Mouse (Mus musculus) cerebellum, adult 2 months (tissue): ENCODE results near the gene Rassf3.

Source experiments
- CTCF ChIP-seq: fragments of 200-500 bp; IDR thresholded peaks from 2 replicates; pipeline ENCODE4 v1.5.1; 2011; ENCODE audit warnings: low read depth, mild to moderate bottlenecking, control low read depth, low read length, moderate library complexity, borderline replicate concordance; ENCODE audit not compliant: insufficient read depth
- POLR2A ChIP-seq: fragments of 200-500 bp; IDR thresholded peaks from 2 replicates; pipeline ENCODE4 v1.6.1; 2011; ENCODE audit warnings: low read length, control low read depth, borderline replicate concordance; ENCODE audit not compliant: insufficient read depth

DNA sequence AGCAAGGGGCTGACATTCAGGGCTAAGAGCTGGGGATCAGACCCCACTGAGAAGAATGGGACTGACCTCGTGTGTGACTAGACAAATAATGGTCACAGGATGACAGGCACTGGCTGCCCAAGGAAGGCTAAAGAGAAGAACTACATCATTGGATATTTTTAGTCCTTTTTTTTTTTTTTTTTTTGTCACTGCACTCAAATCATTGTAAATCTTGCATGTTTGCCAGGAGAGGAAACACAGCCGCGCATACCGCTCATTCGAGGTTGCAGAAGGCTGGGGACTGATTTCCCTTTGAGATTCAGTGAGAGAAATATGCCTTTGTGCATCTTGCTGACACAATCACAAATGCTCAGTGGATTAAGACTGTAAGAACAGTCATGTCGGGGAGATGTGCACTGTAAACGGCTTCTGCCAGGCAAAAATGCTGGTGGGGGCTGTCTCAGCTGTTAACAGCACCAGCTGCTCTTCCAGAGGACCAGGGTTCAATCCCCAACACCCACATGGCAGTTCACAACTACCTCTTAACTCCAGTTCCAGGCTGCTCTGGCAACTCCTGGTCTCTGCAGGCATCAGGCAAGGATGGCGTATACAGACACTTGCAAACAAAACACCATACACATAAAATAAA, 4.5 kb downstream of the Rassf3 start:
- no peak for TF ChIP-seq CTCF
- no peak for TF ChIP-seq POLR2A
